Mouse (Mus musculus): ENCODE results near the gene Olfr519. TPM values are rescaled to one million over a fixed set of nuclear protein-coding genes. Genes with fewer than 3 reads are reported as not detected.

Gene Olfr519
- not detected in 2 replicates for polyA plus RNA-seq (2012; ENCODE audit: low replicate concordance)

DNA sequence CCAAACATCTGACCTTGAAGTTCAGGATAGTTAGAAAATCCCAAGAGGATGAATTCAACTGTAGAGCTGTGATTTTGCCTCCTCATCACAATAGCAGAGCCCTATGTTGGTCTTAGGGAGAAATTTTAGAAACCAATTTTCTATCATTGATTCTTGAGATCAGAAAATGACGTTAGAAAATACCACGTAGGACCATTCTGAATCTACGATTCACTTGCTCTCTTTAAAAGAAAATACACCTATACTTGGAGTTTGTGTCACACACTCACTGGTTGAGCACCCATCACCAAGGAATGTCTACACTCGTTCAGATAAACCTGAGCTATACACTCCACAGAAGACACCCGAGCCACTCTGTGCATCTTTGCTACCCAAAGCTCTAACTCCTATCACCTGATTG, at the start of gene Olfr519:
TSS of gene Olfr519 (minus strand) at position 101 of the 400 bp plus-strand sequence.

GRCm38 (mm10) chr7:108933794-108934731, 39.8 kb upstream of the Olfr519 start, which contains the start of gene Eif3f:
Gene Eif3f (plus strand): TSS chr7:108934417.

GRCm38 (mm10) chr7:108929726-108930393, 35.6 kb upstream of the Olfr519 start, which contains the start of gene Nlrp10:
Gene Nlrp10 (minus strand): TSS chr7:108930178.

GRCm38 (mm10) chr7:108884906-108885305, 9.3 kb downstream of the Olfr519 start, which contains the start of gene Olfr518:
Gene Olfr518 (minus strand): TSS chr7:108885006.

DNA sequence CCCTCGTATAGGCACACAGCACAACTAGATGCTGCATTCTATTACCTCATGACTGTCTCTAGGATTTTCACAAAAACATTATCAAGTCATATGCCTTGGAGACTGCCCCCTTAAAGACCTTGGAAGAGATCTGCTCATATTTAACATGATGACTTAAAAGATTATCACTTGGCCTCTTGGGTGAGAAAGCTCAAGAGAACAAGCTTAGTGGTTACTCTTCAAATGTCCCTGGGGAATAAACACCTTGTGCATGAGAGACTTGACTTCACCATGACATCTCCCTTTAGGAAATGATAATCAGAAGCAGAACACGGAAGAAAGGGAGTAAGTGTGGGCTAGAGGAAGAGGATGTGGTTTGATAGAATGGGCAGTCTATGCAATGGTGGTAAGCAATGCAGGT, 21.9 kb downstream of the Olfr519 start, which contains the start of gene Olfr517:
TSS of gene Olfr517 (minus strand) at position 101 of the 400 bp plus-strand sequence.

DNA sequence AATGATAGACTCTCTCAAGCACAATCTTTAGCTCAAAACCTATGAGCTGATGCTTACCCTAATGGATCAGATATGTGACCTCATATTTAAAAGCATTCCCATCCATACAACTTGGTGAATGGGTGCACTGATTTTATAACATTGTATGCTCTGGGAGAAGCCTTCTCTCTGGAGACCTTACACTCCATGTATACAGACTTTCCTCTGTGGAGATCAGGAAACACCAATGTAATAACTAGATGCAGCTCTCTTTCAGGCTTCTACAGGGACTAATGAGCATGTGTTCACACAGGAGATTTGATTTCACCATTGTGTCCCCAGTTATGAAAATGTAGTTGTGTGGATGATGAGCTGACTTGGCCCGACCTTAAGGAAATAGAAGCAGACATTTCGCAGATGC, 43.8 kb downstream of the Olfr519 start, which contains the start of gene Olfr516:
TSS of gene Olfr516 (minus strand) at position 101 of the 400 bp plus-strand sequence.

Other genes starting within 250 kb of the Olfr519 start
- gene Olfr509, start 242.5 kb downstream of the Olfr519 start, polyA plus RNA-seq (2012; ENCODE audit: low replicate concordance), result not detected in 2 replicates
- not detected in 2 replicates for gene Olfr510, start 228.0 kb downstream of the Olfr519 start, polyA plus RNA-seq (2012; ENCODE audit: low replicate concordance)
- not detected in 2 replicates for gene Olfr512, start 181.1 kb downstream of the Olfr519 start, polyA plus RNA-seq (2012; ENCODE audit: low replicate concordance)
- 0.07 TPM in 1 of 2 replicates, not detected in the other for gene Olfr513, start 143.4 kb downstream of the Olfr519 start, polyA plus RNA-seq (2012; ENCODE audit: low replicate concordance)
- gene Olfr514, start 68.4 kb downstream of the Olfr519 start, polyA plus RNA-seq (2012; ENCODE audit: low replicate concordance), result not detected in 2 replicates
- not detected in 2 replicates for gene Olfr516, start 43.9 kb downstream of the Olfr519 start, polyA plus RNA-seq (2012; ENCODE audit: low replicate concordance)
- gene Olfr517, start 22.0 kb downstream of the Olfr519 start, polyA plus RNA-seq (2012; ENCODE audit: low replicate concordance), result not detected in 2 replicates
- not detected in 2 replicates for gene Olfr518, start 9.4 kb downstream of the Olfr519 start, polyA plus RNA-seq (2012; ENCODE audit: low replicate concordance)
- gene Nlrp10, start 35.8 kb upstream of the Olfr519 start, polyA plus RNA-seq (2012; ENCODE audit: low replicate concordance), result 0.12 and 0.44 TPM in 2 replicates
- gene Eif3f, start 40.0 kb upstream of the Olfr519 start, polyA plus RNA-seq (2012; ENCODE audit: low replicate concordance), result 364 and 1,168 TPM in 2 replicates
- gene Tub, start 55.9 kb upstream of the Olfr519 start, polyA plus RNA-seq (2012; ENCODE audit: low replicate concordance), result 0.49 and 1.9 TPM in 2 replicates
- gene Ric3, start 188.9 kb upstream of the Olfr519 start, polyA plus RNA-seq (2012; ENCODE audit: low replicate concordance), result 1.2 and 2.8 TPM in 2 replicates